Mouse (Mus musculus) yolk sac, embryonic 10.5 days (tissue): ENCODE data around the gene Rhox3a.
"Not testable (repeated sequence)": the region's sequence is repeated elsewhere in the genome, so short reads cannot be mapped to it uniquely, and the experiment has no call there.

Experiments
- DNase-seq: peaks from one replicate; pipeline ENCODE4 v3.0.0-alpha.2; 2017; ENCODE audit warnings: low spot score

The Rhox3a gene

GRCm38 (mm10) chrX:37249619-37250018 is at the start of gene Rhox3a:
Gene Rhox3a (plus strand): TSS chrX:37249919.
- DNase-seq, result not testable (repeated sequence)

DNA sequence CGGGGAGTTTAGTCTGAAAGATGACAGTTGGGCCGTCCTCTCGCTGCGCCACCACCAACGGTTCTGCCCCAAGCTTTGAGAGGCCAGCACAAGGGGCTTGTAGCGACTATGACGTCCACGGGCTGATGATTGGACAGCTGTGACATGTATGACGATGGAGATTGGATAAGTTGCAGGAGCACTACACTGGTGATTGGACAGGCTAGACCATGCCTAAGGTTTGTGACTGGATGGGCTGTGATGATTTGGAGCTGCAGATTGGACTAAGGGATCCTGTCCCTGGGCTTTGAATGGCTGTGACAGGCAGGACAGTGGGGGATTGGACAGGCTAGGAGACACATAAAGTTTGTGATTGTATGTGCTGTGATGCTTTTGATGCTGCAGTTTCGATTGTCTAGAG is 38.8 kb upstream of the Rhox3a start, which contains the start of gene Gm9:
Gene Gm9, minus strand, starts transcription at position 101 of the 400 bp plus-strand sequence.
- DNase-seq, result no peak

DNA sequence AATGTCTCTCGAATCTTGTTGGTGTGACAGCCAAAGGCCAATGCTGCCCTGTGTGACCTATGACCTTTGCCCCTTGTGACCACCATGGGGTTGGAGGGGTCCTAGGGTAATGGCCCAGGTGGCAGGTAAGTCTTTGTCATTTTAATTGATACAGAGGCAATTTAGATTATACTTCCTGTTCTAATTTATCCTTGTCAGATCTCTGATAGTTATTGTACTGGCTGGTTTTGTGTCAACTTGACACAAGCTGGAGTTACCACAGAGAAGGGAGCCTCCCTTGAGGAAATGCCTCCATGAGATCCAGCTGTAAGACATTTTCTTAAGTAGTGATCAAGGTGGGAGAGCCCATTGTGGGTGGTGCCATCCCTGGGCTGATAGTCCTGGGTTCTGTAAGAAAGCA is 27.6 kb upstream of the Rhox3a start, which contains the start of gene Rhox1:
Gene Rhox1, minus strand, starts transcription at position 101 of the 400 bp plus-strand sequence.
- DNase-seq, result not testable (repeated sequence)

DNA sequence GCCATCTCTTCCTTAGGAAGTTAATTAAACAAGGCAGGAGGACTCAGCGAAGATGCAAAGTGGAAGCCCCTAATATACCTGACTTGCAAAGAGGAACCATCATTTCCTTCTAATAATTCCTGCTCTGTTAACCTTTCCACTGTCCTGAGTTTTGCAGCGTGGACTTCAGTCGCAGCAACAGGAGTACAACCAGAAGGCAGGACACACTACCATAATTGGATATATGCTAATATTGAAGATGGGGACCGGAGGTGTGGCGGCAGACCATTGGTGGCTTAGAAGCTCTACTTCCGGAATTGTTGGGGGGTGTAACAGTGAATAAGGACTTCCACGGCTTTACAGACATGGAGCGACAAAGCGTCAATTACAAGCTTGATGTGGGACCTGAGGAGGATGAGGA is 5.0 kb upstream of the Rhox3a start, which contains the start of gene Rhox2a:
Gene Rhox2a, plus strand, starts transcription at position 301 of the 400 bp plus-strand sequence.
- not testable (repeated sequence) for DNase-seq

GRCm38 (mm10) chrX:37265038-37265437 is 15.3 kb downstream of the Rhox3a start, which contains the start of gene Rhox4a:
Gene Rhox4a (plus strand): TSS chrX:37265338.
- DNase-seq, result not testable (repeated sequence)
